Mouse (Mus musculus) forebrain, postnatal 0 days (tissue): Measurements from ENCODE around the gene Rims1. TPM values are rescaled to one million over a fixed set of nuclear protein-coding genes. Genes with fewer than 3 reads are reported as not detected.

Source experiments
- ATAC-seq: fragments of 200-750 bp; cut with Nextera tagmentation; 2 replicates; pipeline ENCODE4 v1.8.0; 2017; ENCODE audit warnings: mild to moderate bottlenecking, moderate library complexity
- DNase-seq: peaks from one replicate; pipeline ENCODE4 v3.0.0-alpha.2; 2015
- H3K27ac ChIP-seq: fragments of 300-500 bp; sonication (generic); 2 replicates; pipeline ENCODE4 v1.5.1; 2014; ENCODE audit warnings: low read depth, mild to moderate bottlenecking, antibody characterized with exemption, low read length, moderate library complexity, mixed read lengths
- H3K27me3 ChIP-seq: fragments of 300-500 bp; sonication (generic); 2 replicates; pipeline ENCODE4 v1.6.1; 2014; ENCODE audit warnings: mild to moderate bottlenecking, low read length, mixed read lengths; ENCODE audit not compliant: insufficient read depth
- H3K36me3 ChIP-seq: fragments of 300-500 bp; sonication (generic); 2 replicates; pipeline ENCODE4 v1.6.1; 2014; ENCODE audit warnings: mild to moderate bottlenecking, moderate library complexity; ENCODE audit not compliant: insufficient read depth
- H3K4me1 ChIP-seq: fragments of 300-500 bp; sonication (generic); 2 replicates; pipeline ENCODE4 v1.6.1; 2014; ENCODE audit warnings: antibody characterized with exemption; ENCODE audit not compliant: insufficient read depth
- H3K4me2 ChIP-seq: fragments of 300-500 bp; sonication (generic); 2 replicates; pipeline ENCODE4 v1.6.1; 2014; ENCODE audit warnings: low read depth, mild to moderate bottlenecking, moderate library complexity
- H3K4me3 ChIP-seq: fragments of 300-500 bp; sonication (generic); 2 replicates; pipeline ENCODE4 v1.5.1; 2014; ENCODE audit warnings: low read depth, low read length, mixed read lengths
- H3K9ac ChIP-seq: fragments of 300-500 bp; sonication (generic); 2 replicates; pipeline ENCODE4 v1.6.1; 2014; ENCODE audit warnings: mild to moderate bottlenecking
- H3K9me3 ChIP-seq: fragments of 300-500 bp; sonication (generic); 2 replicates; pipeline ENCODE4 v1.6.1; 2016; ENCODE audit warnings: low read length
- CTCF ChIP-seq: sonication (generic); IDR thresholded peaks from 2 replicates; pipeline ENCODE4 v1.5.1; 2016; ENCODE audit warnings: antibody characterized with exemption, control low read depth, low read depth
- WGBS: fragments of 180-500 bp; shearing (Covaris S2); extraction: QIAGEN DNeasy Blood & Tissue Kit; methylation state at CpG from one replicate; pipeline ENCODE4 v1.1.7; 2014; 5-methylcytosine and 5-hydroxymethylcytosine counted together
- polyA plus RNA-seq: library from polyadenylated mRNA; unstranded; fragments of >200 nt; fragmentation: Nextera tagmentation; extraction: Ambion mirVana; gene quantifications from 2 replicates; pipeline ENCODE4 v1.2.1, GENCODE M21; 2015
- total RNA-seq: library from RNA; depleted of rRNA; stranded (reverse); fragments of >200 nt; gene quantifications from 2 replicates; pipeline ENCODE4 v1.2.3, GENCODE M21; 2014; rRNA removed

The Rims1 gene
- total RNA-seq (51.2 and 57.1 TPM in 2 replicates), polyA plus RNA-seq (7.9 and 18.6 TPM in 2 replicates)

DNA sequence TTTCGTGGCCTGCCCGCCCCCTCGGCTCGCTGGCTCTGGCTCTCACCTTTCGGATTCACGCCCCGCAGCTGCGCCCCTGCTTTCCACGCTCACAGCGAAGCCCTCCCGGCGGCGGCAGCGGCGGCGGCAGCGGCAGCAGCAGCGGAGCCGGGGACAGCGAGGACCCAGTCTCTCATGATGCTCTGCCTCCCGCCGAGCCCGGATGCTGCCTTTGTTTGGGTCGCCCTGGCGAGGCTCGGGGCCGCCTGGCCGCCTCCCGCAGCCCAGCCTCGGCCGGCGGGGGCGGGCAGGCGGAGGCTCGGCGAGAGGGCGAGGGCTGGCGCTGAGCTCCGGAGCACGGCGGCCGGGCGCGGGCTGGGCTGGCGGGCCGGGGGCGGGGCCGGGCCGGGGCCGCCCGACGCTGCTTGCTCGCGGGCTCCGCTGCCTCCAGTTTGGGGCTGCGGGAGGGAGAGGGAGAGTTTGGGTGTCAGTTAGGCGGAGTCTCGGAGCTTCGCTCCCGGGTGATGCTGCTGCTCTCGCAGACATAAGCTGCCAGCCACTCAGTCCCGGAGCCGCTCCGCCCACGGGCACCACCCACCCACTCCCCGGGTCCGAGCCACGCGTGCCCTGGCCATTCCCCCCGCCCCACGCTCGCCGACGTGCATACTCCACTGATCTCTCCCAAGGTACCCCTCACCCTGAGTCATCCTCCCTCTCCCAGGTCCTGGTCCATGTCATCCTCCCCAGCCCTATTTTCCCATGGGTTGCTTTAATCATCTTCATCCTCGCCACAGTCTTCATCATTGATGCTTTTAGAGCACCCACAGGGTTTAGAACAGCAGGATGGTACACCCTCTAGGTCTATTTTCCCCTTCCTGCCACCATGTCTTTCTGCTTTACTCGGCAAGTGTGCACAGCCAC lies at the start of gene Rims1:
Gene Rims1, minus strand, starts transcription at position 269 of the 900 bp plus-strand sequence.
- ATAC-seq: peak; percentile 94
- TF ChIP-seq CTCF: no peak
- WGBS: 3% methylated on average over 65 of the region's 76 CpGs

DNA sequence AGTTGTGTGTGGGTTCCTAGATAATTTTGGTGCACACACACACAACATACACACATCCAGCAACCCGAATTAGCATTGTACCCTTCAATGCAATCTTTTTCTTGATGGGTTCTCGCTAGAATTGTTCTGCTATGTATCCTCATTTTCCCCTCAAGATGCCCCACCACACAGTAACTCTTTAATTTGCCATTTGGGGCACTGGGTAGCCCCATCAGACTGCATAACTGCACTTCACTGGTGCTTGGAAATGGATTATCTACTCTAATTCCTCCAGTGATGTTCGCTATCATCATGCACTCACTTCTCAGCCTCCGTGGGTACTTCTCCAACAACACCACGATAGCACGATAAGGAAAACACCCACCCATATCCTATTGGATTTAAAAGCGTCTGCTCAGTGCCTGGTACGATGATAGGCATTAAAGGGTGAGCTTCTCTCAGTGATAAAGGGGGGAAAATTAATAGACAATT lies 867 bp upstream of the Rims1 start:
- 8% methylated on average over 8 of the region's 8 CpGs for WGBS
- DNase-seq (no peak), ATAC-seq (peak; percentile 16)

More for the DNA sequence above, at the start of gene Rims1:
- Histone ChIP-seq H3K4me3 (peak within 1 kb of the TSS; percentile 92), H3K4me1 (peaks cover 19% of the 10 kb centered on the region), H3K27me3 (no peaks in the 10 kb centered on the region), H3K9ac (peak within 1 kb of the TSS; percentile 95), H3K36me3 (no peaks in the 10 kb centered on the region), H3K27ac (peak within 1 kb of the TSS; percentile 92), H3K9me3 (no peaks in the 10 kb centered on the region), H3K4me2 (peak within 1 kb of the TSS; percentile 83)
- peak; percentile 78 for DNase-seq

DNA sequence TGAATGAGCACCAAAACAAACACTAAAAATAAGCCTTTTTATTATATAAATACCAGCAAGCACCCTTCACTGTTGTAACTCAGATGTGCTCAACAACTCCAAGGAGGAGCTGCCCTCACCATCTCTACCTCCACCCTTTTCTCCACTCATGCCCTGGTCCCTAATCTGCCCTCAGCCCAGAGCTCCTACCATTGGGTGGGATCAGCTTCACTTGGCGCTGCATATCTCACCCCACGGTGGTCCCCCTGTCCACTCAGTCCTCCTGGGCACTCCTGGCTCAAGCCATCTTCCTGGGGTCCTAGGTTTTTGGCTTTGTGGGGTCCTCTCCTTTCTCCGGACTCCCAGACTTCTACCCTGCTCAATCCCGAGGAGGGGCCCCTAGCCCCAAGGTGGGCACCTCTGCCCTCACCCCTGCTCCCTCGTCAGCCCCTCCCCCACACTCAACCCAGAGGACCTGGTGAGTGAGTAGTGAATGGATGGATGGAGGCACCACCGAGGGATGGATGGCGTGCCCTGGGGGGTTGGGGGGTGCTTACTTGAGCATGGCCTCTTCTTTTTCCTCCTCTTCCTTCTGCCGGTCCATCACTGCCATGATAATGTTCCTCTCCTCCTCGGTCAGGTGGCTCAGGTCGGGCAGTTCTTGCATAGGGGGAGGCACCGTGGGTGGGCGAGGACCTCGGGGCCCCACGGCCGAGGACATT lies 619 bp downstream of the Rims1 start:
- DNase-seq (peak; percentile 6), ATAC-seq (peak; percentile 21)

More for the DNA sequence above, 867 bp upstream of the Rims1 start:
- Histone ChIP-seq H3K36me3 (no peaks in the 10 kb centered on the region), H3K9me3 (no peaks in the 10 kb centered on the region), H3K27ac (peak overlapping the region; percentile 92), H3K9ac (peak overlapping the region; percentile 95), H3K4me1 (peaks cover 19% of the 10 kb centered on the region), H3K27me3 (no peaks in the 10 kb centered on the region), H3K4me2 (peak overlapping the region; percentile 83), H3K4me3 (peak overlapping the region; percentile 92)
- TF ChIP-seq CTCF: no peak

DNA sequence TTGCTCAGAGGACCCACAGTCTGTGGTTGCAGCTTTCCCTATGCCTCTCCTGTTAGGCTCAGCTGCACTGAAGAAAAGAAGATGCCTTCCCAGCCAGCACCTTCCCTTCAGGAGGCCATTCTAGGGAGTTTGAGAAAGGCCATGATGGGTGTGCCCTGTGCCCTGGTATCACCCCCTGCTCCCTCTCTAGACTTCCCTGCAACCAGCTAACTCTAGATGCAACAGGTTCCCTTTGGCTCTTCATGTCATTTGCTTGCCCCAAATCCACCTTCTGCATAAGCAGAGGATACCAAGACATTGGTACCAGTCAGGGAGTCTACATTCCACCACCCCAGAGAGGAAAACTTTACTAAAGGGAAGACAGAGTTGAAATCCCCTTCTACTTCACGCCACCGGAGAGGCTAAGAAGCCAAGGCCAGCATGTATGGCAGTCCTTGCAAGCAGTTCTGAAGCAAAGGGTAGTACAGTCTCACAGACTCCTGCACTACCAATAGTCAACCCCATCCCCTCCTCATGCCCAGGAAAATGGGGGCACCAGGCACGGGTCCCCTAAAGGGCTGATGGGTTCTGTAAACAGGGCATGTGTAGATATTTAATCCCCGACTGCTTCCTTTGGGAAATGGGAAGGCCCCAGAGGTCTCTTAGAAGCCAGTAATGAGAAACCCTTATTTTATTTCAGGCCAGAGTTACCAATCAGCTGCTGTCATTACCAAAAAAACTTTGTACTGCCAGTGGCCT lies 1.5 kb downstream of the Rims1 start:
- peak overlapping the region; percentile 83 for H3K4me2 ChIP-seq
- no peak for TF ChIP-seq CTCF
- no peak overlapping the region for H3K27ac ChIP-seq
- no peaks in the 10 kb centered on the region for H3K27me3 ChIP-seq
- H3K36me3 ChIP-seq: no peaks in the 10 kb centered on the region
- H3K9me3 ChIP-seq: no peaks in the 10 kb centered on the region
- 0 out of 2 replicates have a peak overlapping the region, but pooled peaks have one; percentile 95 for H3K9ac ChIP-seq
- 72% methylated on average over 4 of the region's 4 CpGs for WGBS
- H3K4me1 ChIP-seq: peaks cover 19% of the 10 kb centered on the region
- DNase-seq (no peak), ATAC-seq (no peak)
- peak overlapping the region; percentile 92 for H3K4me3 ChIP-seq

More for the DNA sequence above, 619 bp downstream of the Rims1 start:
- Histone ChIP-seq H3K9ac (peak overlapping the region; percentile 95), H3K9me3 (no peaks in the 10 kb centered on the region), H3K4me3 (peak overlapping the region; percentile 92), H3K27me3 (no peaks in the 10 kb centered on the region), H3K4me1 (peaks cover 19% of the 10 kb centered on the region), H3K36me3 (no peaks in the 10 kb centered on the region), H3K27ac (peak overlapping the region; percentile 92), H3K4me2 (peak overlapping the region; percentile 83)
- WGBS: 4% methylated on average over 15 of the region's 15 CpGs
- no peak for TF ChIP-seq CTCF

DNA sequence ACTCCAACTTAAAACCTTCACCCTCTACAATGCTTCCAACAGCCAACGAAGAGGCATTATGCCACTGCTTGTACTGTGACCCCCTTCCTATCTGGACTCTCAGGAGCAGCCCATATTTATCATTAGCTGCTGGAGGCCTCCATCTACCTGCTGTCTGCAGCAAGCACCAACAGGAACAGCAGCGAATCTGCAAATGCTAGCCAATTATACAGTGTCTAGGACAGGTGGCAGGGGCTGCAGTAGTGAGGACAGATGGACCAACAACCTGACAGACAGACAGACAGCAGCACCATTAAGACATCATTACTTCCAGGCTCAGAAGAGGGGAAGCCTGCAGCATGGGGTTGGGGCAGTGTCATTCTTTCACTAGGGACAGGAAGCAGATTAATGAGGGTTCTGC lies 2.3 kb downstream of the Rims1 start:
- no peak for TF ChIP-seq CTCF
- Histone ChIP-seq H3K4me3 (peak overlapping the region; percentile 92), H3K27me3 (no peaks in the 10 kb centered on the region), H3K27ac (no peak overlapping the region), H3K4me1 (peaks cover 19% of the 10 kb centered on the region), H3K36me3 (no peaks in the 10 kb centered on the region), H3K9ac (no peak overlapping the region), H3K4me2 (peak overlapping the region; percentile 83), H3K9me3 (no peaks in the 10 kb centered on the region)
- no peak for DNase-seq
- ATAC-seq: no peak
- 71% methylated on average over 2 of the region's 2 CpGs for WGBS

DNA sequence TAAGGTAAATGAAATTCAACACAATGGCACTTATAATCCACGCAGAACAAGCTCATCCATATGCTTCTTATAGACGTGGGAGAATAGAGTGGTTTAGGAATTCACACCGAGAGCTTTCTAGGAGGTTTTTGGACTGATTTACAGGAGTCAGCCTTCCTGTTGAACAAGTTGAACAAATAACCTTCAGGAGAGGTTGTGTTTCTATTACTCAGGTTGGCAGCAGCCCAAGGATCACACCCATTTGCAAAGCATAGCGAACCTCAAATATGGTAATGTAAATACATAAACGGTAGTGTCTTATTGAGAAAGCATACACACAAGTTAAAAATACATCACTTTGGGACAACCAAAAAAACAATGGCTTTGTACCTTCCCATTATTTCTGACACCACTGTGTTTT lies 5.5 kb downstream of the Rims1 start:
- Histone ChIP-seq H3K9ac (no peak overlapping the region), H3K4me3 (no peak overlapping the region), H3K9me3 (no peaks in the 10 kb centered on the region), H3K4me1 (peaks cover 19% of the 10 kb centered on the region), H3K36me3 (no peaks in the 10 kb centered on the region), H3K27ac (no peak overlapping the region), H3K27me3 (no peaks in the 10 kb centered on the region), H3K4me2 (no peak overlapping the region)
- DNase-seq (no peak), ATAC-seq (no peak)
- no peak for TF ChIP-seq CTCF
- 81% methylated on average over 5 of the region's 5 CpGs for WGBS
